Mouse (Mus musculus): ENCODE results near the gene Zswim5. TPM values are rescaled to one million over a fixed set of nuclear protein-coding genes. Genes with fewer than 3 reads are reported as not detected.

Gene Zswim5
- polyA plus RNA-seq, 1 experiment from 2014 or later, result 9.6 TPM

DNA sequence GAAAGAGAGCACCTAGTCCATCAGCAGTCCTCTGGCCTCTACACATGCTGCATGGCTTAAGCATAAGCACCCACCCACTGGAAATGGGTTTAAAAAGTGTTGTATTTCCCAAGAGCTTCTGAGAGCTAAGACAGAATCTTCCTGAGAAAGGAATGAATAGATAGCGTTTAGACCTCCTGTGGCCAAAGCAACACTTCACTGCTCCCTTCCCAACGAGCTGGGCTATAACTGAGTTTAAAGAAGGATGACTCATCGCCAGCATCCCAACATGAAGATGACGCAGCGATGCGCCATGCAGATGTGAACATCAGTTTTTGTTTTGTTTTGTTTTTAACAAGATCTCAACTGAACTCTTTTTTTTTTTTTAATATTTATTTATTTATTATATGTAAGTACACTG is 136.4 kb downstream of the Zswim5 start:
- Histone ChIP-seq H3K4me1 (no peaks in the 10 kb centered on the region), H3K9ac (replicated peaks) (no peak overlapping the region), H3K27me3 (no peaks in the 10 kb centered on the region), H3K4me2 (replicated peaks) (no peak overlapping the region), H3K27ac (replicated peaks) (no peak overlapping the region), H3K4me3 (no peak overlapping the region), H3K36me3 (no peaks in the 10 kb centered on the region), H3K9me3 (no peaks in the 10 kb centered on the region)
- no peak for ATAC-seq (ENCODE audit: low FRiP score, low read depth)
- WGBS, result 83% methylated on average over 6 of the region's 6 CpGs

DNA sequence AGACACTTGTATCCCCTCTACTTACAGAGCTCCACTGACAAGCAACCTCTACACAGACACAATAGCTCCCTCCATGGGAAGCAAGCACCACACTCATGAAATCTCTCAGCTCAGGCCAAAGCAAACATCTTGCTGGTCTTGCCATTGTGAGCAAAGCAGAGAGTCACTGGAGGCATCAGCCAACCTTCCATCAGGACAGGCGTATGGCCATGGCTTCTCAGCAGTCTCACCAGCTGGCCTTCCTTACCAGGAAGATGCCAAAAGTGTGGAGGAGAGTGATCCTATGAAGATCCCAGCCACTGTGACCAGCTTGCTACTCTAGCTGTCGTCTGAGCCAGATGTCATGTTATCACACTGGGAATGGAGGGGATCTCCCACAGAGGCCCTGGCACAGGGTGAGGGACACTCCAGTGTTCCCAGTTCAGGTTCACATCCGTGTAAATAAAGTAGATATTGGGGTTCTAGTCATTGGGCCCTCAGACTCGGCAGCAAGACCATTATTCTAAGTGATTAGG is 137.8 kb downstream of the Zswim5 start:
- Histone ChIP-seq H3K4me3 (no peak overlapping the region), H3K4me1 (peaks cover 3% of the 10 kb centered on the region; the same call in 1 of the 2 replicates), H3K27me3 (no peaks in the 10 kb centered on the region), H3K9ac (replicated peaks) (no peak overlapping the region), H3K4me2 (replicated peaks) (no peak overlapping the region), H3K36me3 (no peaks in the 10 kb centered on the region), H3K27ac (replicated peaks) (no peak overlapping the region), H3K9me3 (no peaks in the 10 kb centered on the region)
- no peak for ATAC-seq (ENCODE audit: low FRiP score, low read depth)
- WGBS, result 74% methylated on average over 4 of the region's 4 CpGs

DNA sequence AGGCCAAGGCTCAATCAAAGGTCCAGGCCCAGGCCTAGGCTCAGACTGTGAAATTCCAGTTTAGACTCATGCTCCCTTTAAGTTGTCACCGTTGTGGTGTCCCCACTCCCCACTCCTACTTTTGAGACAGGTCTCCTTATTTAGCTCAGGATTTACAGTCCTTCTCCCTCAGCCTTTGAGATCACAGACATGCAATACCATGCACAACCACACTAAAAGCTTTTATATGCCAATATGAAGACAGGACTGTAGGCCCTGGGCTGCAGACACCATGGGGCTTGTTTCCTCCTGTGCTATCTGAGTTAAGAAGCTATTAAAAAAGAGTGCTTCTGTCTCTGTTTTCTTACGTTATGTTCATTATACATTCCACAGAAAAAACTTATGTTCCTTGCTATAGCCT is 140.6 kb downstream of the Zswim5 start:
- Histone ChIP-seq H3K4me1 (peaks cover 10% of the 10 kb centered on the region), H3K36me3 (peaks cover 8% of the 10 kb centered on the region), H3K27ac (replicated peaks) (no peak overlapping the region), H3K9ac (replicated peaks) (no peak overlapping the region), H3K27me3 (no peaks in the 10 kb centered on the region), H3K9me3 (no peaks in the 10 kb centered on the region), H3K4me3 (no peak overlapping the region), H3K4me2 (replicated peaks) (no peak overlapping the region)
- WGBS, result 95% methylated on average over 2 of the region's 2 CpGs
- ATAC-seq (ENCODE audit: low FRiP score, low read depth), result no peak

GRCm38 (mm10) chr4:117018327-117018726 is 141.2 kb downstream of the Zswim5 start:
- Histone ChIP-seq H3K4me3 (no peak overlapping the region), H3K27me3 (no peaks in the 10 kb centered on the region), H3K9ac (replicated peaks) (no peak overlapping the region), H3K27ac (replicated peaks) (no peak overlapping the region), H3K4me2 (replicated peaks) (no peak overlapping the region), H3K9me3 (no peaks in the 10 kb centered on the region), H3K36me3 (peaks cover 14% of the 10 kb centered on the region), H3K4me1 (peaks cover 10% of the 10 kb centered on the region)
- WGBS, result 84% methylated on average over 7 of the region's 7 CpGs
- no peak for ATAC-seq (ENCODE audit: low FRiP score, low read depth)

- Histone ChIP-seq H3K27ac (replicated peaks) (0 out of 2 replicates have a peak within 1 kb of the TSS, but pooled peaks have one; percentile 49), H3K9ac (replicated peaks) (peak within 1 kb of the TSS; percentile 70), H3K4me3 (peak within 1 kb of the TSS; percentile 76), H3K36me3 (peaks cover 18% of the 10 kb centered on the region), H3K4me1 (peaks cover 10% of the 10 kb centered on the region), H3K27me3 (no peaks in the 10 kb centered on the region), H3K4me2 (replicated peaks) (peak within 1 kb of the TSS; percentile 87), H3K9me3 (no peaks in the 10 kb centered on the region)
- WGBS, result 1% methylated on average over 61 of the region's 61 CpGs
- peak; percentile 96 for ATAC-seq (ENCODE audit: low FRiP score, low read depth)
Observed at GRCm38 (mm10) chr4:117019206-117020134, 142.3 kb downstream of the Zswim5 start, which contains the start of gene Eif2b3. Gene Eif2b3 (plus strand): TSS chr4:117019402.

- no peak for ATAC-seq (ENCODE audit: low FRiP score, low read depth)
- H3K4me2 ChIP-seq (replicated peaks), result no peak overlapping the region
Observed at GRCm38 (mm10) chr4:117023469-117023868, 146.3 kb downstream of the Zswim5 start.

GRCm38 (mm10) chr4:117031105-117031504 is 153.9 kb downstream of the Zswim5 start:
- Histone ChIP-seq H3K36me3 (peaks cover 24% of the 10 kb centered on the region), H3K9ac (replicated peaks) (no peak overlapping the region), H3K9me3 (no peaks in the 10 kb centered on the region), H3K4me1 (no peaks in the 10 kb centered on the region), H3K27me3 (no peaks in the 10 kb centered on the region), H3K27ac (replicated peaks) (no peak overlapping the region), H3K4me2 (replicated peaks) (no peak overlapping the region), H3K4me3 (no peak overlapping the region)
- WGBS, result 100% methylated on average over 1 of the region's 1 CpGs
- ATAC-seq (ENCODE audit: low FRiP score, low read depth), result no peak

More at GRCm38 (mm10) chr4:117023469-117023868, 146.3 kb downstream of the Zswim5 start:
- H3K36me3 ChIP-seq, result peaks cover 24% of the 10 kb centered on the region
- H3K27me3 ChIP-seq, result no peaks in the 10 kb centered on the region
- 98% methylated on average over 4 of the region's 4 CpGs for WGBS
- H3K4me3 ChIP-seq, result no peak overlapping the region
- H3K4me1 ChIP-seq, result peaks cover 10% of the 10 kb centered on the region
- no peak overlapping the region for H3K9ac ChIP-seq (replicated peaks)
- no peaks in the 10 kb centered on the region for H3K9me3 ChIP-seq
- no peak overlapping the region for H3K27ac ChIP-seq (replicated peaks)

Other genes with a start within 250 kb of the Zswim5 start
- 229 and 242 TPM in 2 replicates for gene Nasp, start 249.4 kb upstream of the Zswim5 start, polyA plus RNA-seq (2016; fragmentation: Nextera tagmentation; extraction: Ambion mirVana)
- 463 and 513 TPM in 2 replicates for gene Akr1a1, start 225.7 kb upstream of the Zswim5 start, polyA plus RNA-seq (2016; fragmentation: Nextera tagmentation; extraction: Ambion mirVana)
- 740 and 818 TPM in 2 replicates for gene Prdx1, start 191.8 kb upstream of the Zswim5 start, polyA plus RNA-seq (2016; fragmentation: Nextera tagmentation; extraction: Ambion mirVana)
- gene Mmachc, start 169.0 kb upstream of the Zswim5 start, polyA plus RNA-seq (2016; fragmentation: Nextera tagmentation; extraction: Ambion mirVana), result 32.0 and 35.7 TPM in 2 replicates
- gene Ccdc163, start 168.9 kb upstream of the Zswim5 start, polyA plus RNA-seq (2016; fragmentation: Nextera tagmentation; extraction: Ambion mirVana), result 27.6 and 28.9 TPM in 2 replicates
- gene Tesk2, start 156.4 kb upstream of the Zswim5 start, polyA plus RNA-seq (2016; fragmentation: Nextera tagmentation; extraction: Ambion mirVana), result 5.3 and 5.7 TPM in 2 replicates
- gene Toe1, start 69.7 kb upstream of the Zswim5 start, polyA plus RNA-seq (2016; fragmentation: Nextera tagmentation; extraction: Ambion mirVana), result 29.5 and 33.5 TPM in 2 replicates
- gene Mutyh, start 69.7 kb upstream of the Zswim5 start, polyA plus RNA-seq (2016; fragmentation: Nextera tagmentation; extraction: Ambion mirVana), result 14.9 and 17.3 TPM in 2 replicates
- gene Hpdl, start 55.7 kb upstream of the Zswim5 start, polyA plus RNA-seq (2016; fragmentation: Nextera tagmentation; extraction: Ambion mirVana), result 0.45 and 0.79 TPM in 2 replicates
- 78.7 and 85.3 TPM in 2 replicates for gene Urod, start 117.0 kb downstream of the Zswim5 start, polyA plus RNA-seq (2016; fragmentation: Nextera tagmentation; extraction: Ambion mirVana)
- 16.7 and 17.8 TPM in 2 replicates for gene Hectd3, start 117.9 kb downstream of the Zswim5 start, polyA plus RNA-seq (2016; fragmentation: Nextera tagmentation; extraction: Ambion mirVana)
- gene Eif2b3, start 142.0 kb downstream of the Zswim5 start, polyA plus RNA-seq (2016; fragmentation: Nextera tagmentation; extraction: Ambion mirVana), result 43.1 and 44.1 TPM in 2 replicates
- 5.3 and 7.0 TPM in 2 replicates for gene Ptch2, start 218.7 kb downstream of the Zswim5 start, polyA plus RNA-seq (2016; fragmentation: Nextera tagmentation; extraction: Ambion mirVana)
- 3.8 and 4.2 TPM in 2 replicates for gene Btbd19, start 248.3 kb downstream of the Zswim5 start, polyA plus RNA-seq (2016; fragmentation: Nextera tagmentation; extraction: Ambion mirVana)
- gene Tctex1d4, start 249.4 kb downstream of the Zswim5 start, polyA plus RNA-seq (2016; fragmentation: Nextera tagmentation; extraction: Ambion mirVana), result not detected in 2 replicates

Measured in midbrain, embryonic 12.5 days (tissue).